ENCODE assay signal across 9 mouse cellular contexts in genomic region chr8:108481167-108481815, GRCm38 (mm10).
DNase-seq lines count a peak whose midpoint lies in the region; ATAC-seq and TF ChIP-seq lines count a peak whose summit lies in the region.
"Had no signal": no experiment of that assay in that cellular context is flagged by ENCODE, and none has a peak within 500 bp of the region (broad histone marks: within the 10 kb centered on the region; RNA-seq: fewer than 3 reads in every experiment).

No protein-coding gene starts in this region.

- no peaks in the 10 kb centered on the region for H3K27me3 ChIP-seq in heart, embryonic 15.5 days
- H3K27me3 ChIP-seq in hindbrain, embryonic 12.5 days: peaks cover 5% of the 10 kb centered on the region; the same call in 1 of the 2 replicates
- H3K27me3 ChIP-seq in midbrain, embryonic 16.5 days (ENCODE audit: control insufficient read depth, insufficient read depth, low read depth, low read length): no peaks in the 10 kb centered on the region

- H3K9me3 ChIP-seq in heart, embryonic 15.5 days (replicated peaks): no peaks in the 10 kb centered on the region
- H3K9me3 ChIP-seq in hindbrain, embryonic 12.5 days (replicated peaks): no peaks in the 10 kb centered on the region
- no peaks in the 10 kb centered on the region for H3K9me3 ChIP-seq in midbrain, embryonic 16.5 days (replicated peaks; ENCODE audit: control insufficient read depth, low read length, poor library complexity, severe bottlenecking)

- no peak for TF ChIP-seq CTCF in layer of hippocampus, adult 2 months (conservative IDR thresholded peaks at IDR 0.05)

- 0 out of 2 replicates have a peak, but pooled peaks have one; percentile 47 for ATAC-seq in heart, embryonic 15.5 days (replicated peaks; ENCODE audit: insufficient number of reproducible peaks, insufficient read depth, low FRiP score, low read depth)
- peak; percentile 96 for ATAC-seq in hindbrain, embryonic 12.5 days (ENCODE audit: low FRiP score)
- peak; percentile 94 for ATAC-seq in midbrain, embryonic 16.5 days

- H3K4me3 ChIP-seq in heart, embryonic 15.5 days: no peak overlapping the region
- no peak overlapping the region for H3K4me3 ChIP-seq in hindbrain, embryonic 12.5 days
- no peak overlapping the region for H3K4me3 ChIP-seq in midbrain, embryonic 16.5 days (ENCODE audit: low read depth, low read length)
- H3K4me3 ChIP-seq in layer of hippocampus, adult 2 months: no peak overlapping the region

- 37% methylated on average over 11 of the region's 11 CpGs for WGBS in heart, embryonic 15.5 days
- 36% methylated on average over 11 of the region's 11 CpGs for WGBS in hindbrain, embryonic 12.5 days
- WGBS in midbrain, embryonic 16.5 days: 18% methylated on average over 11 of the region's 11 CpGs

- no peaks in the 10 kb centered on the region for H3K36me3 ChIP-seq in heart, embryonic 15.5 days
- H3K36me3 ChIP-seq in hindbrain, embryonic 12.5 days: no peaks in the 10 kb centered on the region
- H3K36me3 ChIP-seq in midbrain, embryonic 16.5 days (ENCODE audit: control insufficient read depth, insufficient read depth, low read length): no peaks in the 10 kb centered on the region

- H3K4me2 ChIP-seq in heart, embryonic 15.5 days: no peak overlapping the region
- H3K4me2 ChIP-seq in hindbrain, embryonic 12.5 days (replicated peaks): no peak overlapping the region; the same call in 1 of the 2 replicates
- no peak overlapping the region for H3K4me2 ChIP-seq in midbrain, embryonic 16.5 days (ENCODE audit: low read length)

- no peak overlapping the region for H3K27ac ChIP-seq in heart, embryonic 15.5 days
- peak overlapping the region; percentile 93 for H3K27ac ChIP-seq in hindbrain, embryonic 12.5 days
- peak overlapping the region; percentile 92 for H3K27ac ChIP-seq in midbrain, embryonic 16.5 days (ENCODE audit: low read length)
- no peak overlapping the region for H3K27ac ChIP-seq in layer of hippocampus, adult 2 months

- no peak overlapping the region for H3K9ac ChIP-seq in heart, embryonic 15.5 days
- H3K9ac ChIP-seq in hindbrain, embryonic 12.5 days: no peak overlapping the region
- H3K9ac ChIP-seq in midbrain, embryonic 16.5 days (ENCODE audit: low read depth, low read length): no peak overlapping the region

- no peak for DNase-seq in heart, postnatal 4 days
- DNase-seq in embryo, embryonic 11 days: peak; percentile 88
- DNase-seq in layer of hippocampus, adult 2 months (ENCODE audit: low spot score in 2 of 2): no peak
- DNase-seq in layer of hippocampus, adult 18-20 months (ENCODE audit: low spot score in 2 of 2): no peak
- no peak for DNase-seq in lung, postnatal 10 days
- DNase-seq: heart, postnatal 14 days had no signal

- H3K4me1 ChIP-seq in heart, embryonic 15.5 days (replicated peaks): 0 out of 2 replicates have a peak, but pooled peaks cover 5% of the 10 kb centered on the region
- peaks cover 10% of the 10 kb centered on the region; the same call in 1 of the 2 replicates for H3K4me1 ChIP-seq in hindbrain, embryonic 12.5 days
- H3K4me1 ChIP-seq in midbrain, embryonic 16.5 days (ENCODE audit: control insufficient read depth, insufficient read depth, low read length): peaks cover 16% of the 10 kb centered on the region

Comparison
In these comparisons a context has a peak if more than half of its experiments do, and no peak if none do; other contexts are left out.
1. H3K27ac ChIP-seq: peak in hindbrain, embryonic 12.5 days (single experiment) and midbrain, embryonic 16.5 days (single experiment); none in heart, embryonic 15.5 days (single experiment) and layer of hippocampus, adult 2 months (single experiment).
2. Peak in every context shown above with its lines, with median percentiles within 50 percentile points of each other: ATAC-seq.